Mouse (Mus musculus) heart, postnatal 0 days (tissue): Measurements from ENCODE around the gene Slc35d1.

ENCODE experiments used
- CTCF ChIP-seq: IDR thresholded peaks from 2 replicates; pipeline ENCODE4 v1.5.1; 2016; ENCODE audit warnings: antibody characterized with exemption, control low read depth, low read depth
- EP300 ChIP-seq: IDR thresholded peaks from 2 replicates; pipeline ENCODE4 v1.6.1; 2016; ENCODE audit warnings: antibody characterized with exemption, low read depth

DNA sequence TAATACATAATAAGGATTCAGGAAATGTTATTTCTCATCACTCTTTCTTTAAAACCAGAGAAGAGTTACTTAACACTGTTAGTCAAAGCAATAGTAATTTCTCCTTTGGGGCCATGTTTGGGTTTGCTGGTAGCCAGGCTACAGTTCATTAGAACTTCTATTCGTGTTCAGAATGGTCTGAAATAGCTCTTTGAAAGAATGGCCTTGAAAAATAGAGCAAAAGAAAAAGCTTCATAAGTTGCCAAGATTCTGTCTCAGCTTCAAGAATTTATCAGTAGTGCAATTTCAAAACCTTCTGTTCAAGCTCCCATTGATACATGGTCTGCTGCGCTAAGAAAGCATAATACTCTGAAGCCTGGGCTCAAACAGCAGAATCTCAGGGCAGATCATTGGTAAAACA, 11.3 kb downstream of the Slc35d1 start:
- no peak for TF ChIP-seq CTCF
- TF ChIP-seq EP300: no peak
